Mouse (Mus musculus): ENCODE data around the gene Foxc2. TPM values are rescaled to one million over a fixed set of nuclear protein-coding genes. Genes with fewer than 3 reads are reported as not detected.

Gene Foxc2
- polyA plus RNA-seq, 1 experiment from 2014 or later = 42.5 TPM

- no peak within 1 kb of the TSS for H3K27ac ChIP-seq
- ATAC-seq (replicated peaks; ENCODE audit: low FRiP score, low read depth) (no peak), DNase-seq (ENCODE audit: low spot score) (no peak)
- no peaks in the 10 kb centered on the region for H3K36me3 ChIP-seq (ENCODE audit: insufficient read depth, low read length)
- peaks cover 98% of the 10 kb centered on the region for H3K27me3 ChIP-seq (ENCODE audit: insufficient read depth, low read length)
- no peaks in the 10 kb centered on the region for H3K9me3 ChIP-seq (replicated peaks; ENCODE audit: low read length)
- H3K9ac ChIP-seq (ENCODE audit: low read depth, low read length) = peak within 1 kb of the TSS; percentile 49; the same call in 1 of the 2 replicates
- peak within 1 kb of the TSS; percentile 59 for H3K4me3 ChIP-seq (replicated peaks; ENCODE audit: low read depth, low read length)
- WGBS = under 1% methylated on average over 46 of the region's 83 CpGs
- no peak for TF ChIP-seq CTCF (IDR thresholded peaks at IDR 0.05; ENCODE audit: low read depth)
- peaks cover 10% of the 10 kb centered on the region; the same call in 1 of the 2 replicates for H3K4me1 ChIP-seq (replicated peaks; ENCODE audit: insufficient read depth, low read length)
- H3K4me2 ChIP-seq (ENCODE audit: low read length) = peak within 1 kb of the TSS; percentile 99
Measured at GRCm38 (mm10) chr8:121084210-121084951, 31.6 kb upstream of the Foxc2 start, which contains the start of gene Foxf1. Foxf1 (plus strand) TSS chr8:121084386.

GRCm38 (mm10) chr8:121085011-121085410 lies 31.0 kb upstream of the Foxc2 start:
- Histone ChIP-seq H3K9ac (ENCODE audit: low read depth, low read length) (0 out of 2 replicates have a peak overlapping the region, but pooled peaks have one; percentile 49), H3K4me3 (replicated peaks; ENCODE audit: low read depth, low read length) (peak overlapping the region; percentile 59), H3K36me3 (ENCODE audit: insufficient read depth, low read length) (no peaks in the 10 kb centered on the region), H3K27me3 (ENCODE audit: insufficient read depth, low read length) (peaks cover 98% of the 10 kb centered on the region), H3K9me3 (replicated peaks; ENCODE audit: low read length) (no peaks in the 10 kb centered on the region), H3K4me2 (ENCODE audit: low read length) (peak overlapping the region; percentile 99), H3K4me1 (replicated peaks; ENCODE audit: insufficient read depth, low read length) (peaks cover 10% of the 10 kb centered on the region; the same call in 1 of the 2 replicates), H3K27ac (no peak overlapping the region)
- WGBS = 7% methylated on average over 30 of the region's 30 CpGs
- no peak for TF ChIP-seq CTCF (IDR thresholded peaks at IDR 0.05; ENCODE audit: low read depth)
- DNase-seq (ENCODE audit: low spot score) (no peak), ATAC-seq (replicated peaks; ENCODE audit: low FRiP score, low read depth) (no peak)

DNA sequence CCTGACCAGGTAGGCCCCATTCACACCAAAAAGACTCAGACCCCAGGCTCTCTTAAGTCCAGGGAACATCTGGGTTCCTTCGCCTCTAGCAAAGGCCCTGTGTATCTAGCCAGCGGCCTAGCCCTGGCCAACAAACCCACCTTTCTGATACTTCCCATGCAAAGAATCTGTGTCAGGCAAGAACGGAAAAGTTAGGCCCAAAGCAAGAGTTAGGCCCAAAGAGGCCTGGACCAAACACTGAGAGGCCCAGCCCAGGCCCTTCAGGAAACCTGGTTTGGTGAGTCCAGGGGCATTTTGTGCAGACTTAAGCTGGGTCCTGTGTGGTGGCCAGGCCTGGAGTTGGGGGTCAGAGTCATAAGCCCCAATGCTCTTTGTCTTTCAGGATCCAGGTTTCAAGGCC lies 30.4 kb upstream of the Foxc2 start:
- DNase-seq (ENCODE audit: low spot score) = no peak
- Histone ChIP-seq H3K4me2 (ENCODE audit: low read length) (no peak overlapping the region), H3K27me3 (ENCODE audit: insufficient read depth, low read length) (peaks cover 98% of the 10 kb centered on the region), H3K36me3 (ENCODE audit: insufficient read depth, low read length) (no peaks in the 10 kb centered on the region), H3K4me1 (replicated peaks; ENCODE audit: insufficient read depth, low read length) (peaks cover 10% of the 10 kb centered on the region; the same call in 1 of the 2 replicates), H3K9ac (ENCODE audit: low read depth, low read length) (no peak overlapping the region), H3K9me3 (replicated peaks; ENCODE audit: low read length) (no peaks in the 10 kb centered on the region), H3K4me3 (replicated peaks; ENCODE audit: low read depth, low read length) (no peak overlapping the region), H3K27ac (no peak overlapping the region)
- TF ChIP-seq CTCF (IDR thresholded peaks at IDR 0.05; ENCODE audit: low read depth) = no peak
- WGBS = 80% methylated on average over 3 of the region's 3 CpGs
- ATAC-seq (replicated peaks; ENCODE audit: low FRiP score, low read depth) = no peak

DNA sequence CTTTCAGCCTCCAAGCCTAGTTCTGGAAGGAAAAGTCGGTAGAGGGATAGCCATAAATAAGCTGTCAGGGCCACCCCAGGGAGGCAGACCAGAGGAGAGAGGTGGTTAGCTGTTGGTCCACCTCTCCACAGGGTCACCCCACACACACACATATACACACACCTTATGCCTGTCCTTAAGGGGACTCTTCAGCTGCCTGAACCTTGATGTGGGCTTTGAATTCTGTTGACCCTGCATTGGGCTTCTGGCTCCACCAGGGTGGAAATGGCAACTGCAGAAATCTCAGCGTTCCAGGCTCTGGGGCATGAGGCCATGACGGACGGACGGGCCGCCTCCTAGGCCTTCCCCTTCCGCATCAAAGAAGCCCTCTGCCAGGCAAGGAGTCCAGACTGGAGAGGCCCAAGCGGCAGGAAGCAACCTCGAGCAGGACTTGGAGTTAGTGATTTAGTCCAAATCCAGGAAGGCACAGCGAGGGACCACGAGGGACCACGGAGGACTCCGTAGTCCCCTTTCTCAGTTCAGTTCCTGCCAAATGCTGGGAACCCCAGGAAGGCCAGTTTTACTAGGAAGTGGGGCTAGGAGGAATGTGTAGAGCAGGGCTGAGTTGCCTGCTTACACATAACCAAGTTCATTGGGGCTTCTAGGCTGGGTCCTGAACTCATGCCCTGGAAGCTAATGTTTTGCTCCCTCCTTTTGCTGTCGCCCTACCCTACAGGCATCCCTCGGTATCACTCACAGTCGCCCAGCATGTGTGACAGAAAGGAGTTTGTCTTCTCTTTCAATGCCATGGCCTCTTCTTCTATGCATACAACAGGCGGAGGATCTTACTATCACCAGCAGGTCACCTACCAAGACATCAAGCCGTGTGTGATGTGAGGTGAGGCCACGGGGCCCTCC lies 29.7 kb upstream of the Foxc2 start:
- peaks cover 10% of the 10 kb centered on the region; the same call in 1 of the 2 replicates for H3K4me1 ChIP-seq (replicated peaks; ENCODE audit: insufficient read depth, low read length)
- H3K4me2 ChIP-seq (ENCODE audit: low read length) = no peak overlapping the region
- TF ChIP-seq CTCF (IDR thresholded peaks at IDR 0.05; ENCODE audit: low read depth) = no peak
- 49% methylated on average over 19 of the region's 19 CpGs for WGBS
- H3K9me3 ChIP-seq (replicated peaks; ENCODE audit: low read length) = no peaks in the 10 kb centered on the region
- no peak overlapping the region for H3K4me3 ChIP-seq (replicated peaks; ENCODE audit: low read depth, low read length)
- DNase-seq (ENCODE audit: low spot score) = no peak
- H3K27me3 ChIP-seq (ENCODE audit: insufficient read depth, low read length) = peaks cover 99% of the 10 kb centered on the region
- no peaks in the 10 kb centered on the region for H3K36me3 ChIP-seq (ENCODE audit: insufficient read depth, low read length)
- no peak overlapping the region for H3K9ac ChIP-seq (ENCODE audit: low read depth, low read length)
- no peak for ATAC-seq (replicated peaks; ENCODE audit: low FRiP score, low read depth)
- no peak overlapping the region for H3K27ac ChIP-seq

GRCm38 (mm10) chr8:121088281-121088680 lies 27.7 kb upstream of the Foxc2 start:
- H3K27ac ChIP-seq = no peak overlapping the region
- no peaks in the 10 kb centered on the region for H3K9me3 ChIP-seq (replicated peaks; ENCODE audit: low read length)
- 14% methylated on average over 8 of the region's 8 CpGs for WGBS
- H3K36me3 ChIP-seq (ENCODE audit: insufficient read depth, low read length) = no peaks in the 10 kb centered on the region
- DNase-seq (ENCODE audit: low spot score) = no peak
- H3K4me1 ChIP-seq (replicated peaks; ENCODE audit: insufficient read depth, low read length) = peaks cover 10% of the 10 kb centered on the region; the same call in 1 of the 2 replicates
- no peak overlapping the region for H3K9ac ChIP-seq (ENCODE audit: low read depth, low read length)
- ATAC-seq (replicated peaks; ENCODE audit: low FRiP score, low read depth) = no peak
- TF ChIP-seq CTCF (IDR thresholded peaks at IDR 0.05; ENCODE audit: low read depth) = no peak
- H3K4me3 ChIP-seq (replicated peaks; ENCODE audit: low read depth, low read length) = no peak overlapping the region
- H3K4me2 ChIP-seq (ENCODE audit: low read length) = no peak overlapping the region
- H3K27me3 ChIP-seq (ENCODE audit: insufficient read depth, low read length) = peaks cover 95% of the 10 kb centered on the region
